Mouse (Mus musculus): ENCODE measurements around the gene Sri. TPM values are rescaled to one million over a fixed set of nuclear protein-coding genes. Genes with fewer than 3 reads are reported as not detected.

Gene Sri
- total and polyA plus RNA-seq, 2 experiments from 2014 or later: 86.5 to 138 TPM

GRCm38 (mm10) chr5:8073406-8073805 lies 27.5 kb downstream of the Sri start:
- no peaks in the 10 kb centered on the region for H3K4me1 ChIP-seq (ENCODE audit: insufficient read depth)
- no peak overlapping the region for H3K27ac ChIP-seq (ENCODE audit: low read depth, low read length)
- ATAC-seq (no peak), DNase-seq (no peak)
- H3K36me3 ChIP-seq (ENCODE audit: insufficient read depth): peaks cover 22% of the 10 kb centered on the region
- H3K4me3 ChIP-seq (ENCODE audit: low read depth, low read length): no peak overlapping the region
- 93% methylated on average over 9 of the region's 9 CpGs for WGBS
- no peak for TF ChIP-seq CTCF (IDR thresholded peaks at IDR 0.05; ENCODE audit: low read depth)
- H3K27me3 ChIP-seq (ENCODE audit: insufficient read depth, low read length): no peaks in the 10 kb centered on the region
- H3K9ac ChIP-seq: no peak overlapping the region
- no peak overlapping the region for H3K4me2 ChIP-seq (ENCODE audit: low read depth)
- H3K9me3 ChIP-seq (ENCODE audit: low read length): no peaks in the 10 kb centered on the region

GRCm38 (mm10) chr5:8073901-8074561 lies 28.2 kb downstream of the Sri start:
- no peak for DNase-seq
- no peak overlapping the region for H3K4me3 ChIP-seq (ENCODE audit: low read depth, low read length)

GRCm38 (mm10) chr5:8077481-8077880 lies 31.6 kb downstream of the Sri start:
- no peak for TF ChIP-seq CTCF (IDR thresholded peaks at IDR 0.05; ENCODE audit: low read depth)
- H3K4me1 ChIP-seq (ENCODE audit: insufficient read depth): no peaks in the 10 kb centered on the region
- H3K4me3 ChIP-seq (ENCODE audit: low read depth, low read length): no peak overlapping the region
- no peak overlapping the region for H3K4me2 ChIP-seq (ENCODE audit: low read depth)
- H3K36me3 ChIP-seq (ENCODE audit: insufficient read depth): peaks cover 19% of the 10 kb centered on the region
- ATAC-seq: no peak
- DNase-seq: no peak
- no peak overlapping the region for H3K27ac ChIP-seq (ENCODE audit: low read depth, low read length)
- H3K27me3 ChIP-seq (ENCODE audit: insufficient read depth, low read length): no peaks in the 10 kb centered on the region
- H3K9ac ChIP-seq: no peak overlapping the region
- no peaks in the 10 kb centered on the region for H3K9me3 ChIP-seq (ENCODE audit: low read length)
- 93% methylated on average over 8 of the region's 8 CpGs for WGBS

More at GRCm38 (mm10) chr5:8073901-8074561, 28.2 kb downstream of the Sri start:
- H3K4me1 ChIP-seq (ENCODE audit: insufficient read depth): no peaks in the 10 kb centered on the region
- H3K27ac ChIP-seq (ENCODE audit: low read depth, low read length): no peak overlapping the region
- TF ChIP-seq CTCF (IDR thresholded peaks at IDR 0.05; ENCODE audit: low read depth): no peak
- H3K9me3 ChIP-seq (ENCODE audit: low read length): no peaks in the 10 kb centered on the region
- no peaks in the 10 kb centered on the region for H3K27me3 ChIP-seq (ENCODE audit: insufficient read depth, low read length)
- WGBS: 78% methylated on average over 9 of the region's 9 CpGs
- no peak overlapping the region for H3K9ac ChIP-seq
- H3K36me3 ChIP-seq (ENCODE audit: insufficient read depth): peaks cover 22% of the 10 kb centered on the region
- no peak for ATAC-seq
- no peak overlapping the region for H3K4me2 ChIP-seq (ENCODE audit: low read depth)

GRCm38 (mm10) chr5:8082800-8083509 lies 37.1 kb downstream of the Sri start:
- ATAC-seq (no peak), DNase-seq (no peak)
- H3K27me3 ChIP-seq (ENCODE audit: insufficient read depth, low read length): no peaks in the 10 kb centered on the region
- no peak overlapping the region for H3K4me2 ChIP-seq (ENCODE audit: low read depth)
- 75% methylated on average over 20 of the region's 20 CpGs for WGBS
- H3K9ac ChIP-seq: no peak overlapping the region
- no peak for TF ChIP-seq CTCF (IDR thresholded peaks at IDR 0.05; ENCODE audit: low read depth)
- H3K4me1 ChIP-seq (ENCODE audit: insufficient read depth): no peaks in the 10 kb centered on the region
- H3K9me3 ChIP-seq (ENCODE audit: low read length): no peaks in the 10 kb centered on the region
- H3K36me3 ChIP-seq (ENCODE audit: insufficient read depth): no peaks in the 10 kb centered on the region
- no peak overlapping the region for H3K27ac ChIP-seq (ENCODE audit: low read depth, low read length)
- H3K4me3 ChIP-seq (ENCODE audit: low read depth, low read length): no peak overlapping the region

GRCm38 (mm10) chr5:8085661-8086060 lies 39.8 kb downstream of the Sri start:
- Histone ChIP-seq H3K27ac (ENCODE audit: low read depth, low read length) (no peak overlapping the region), H3K9me3 (ENCODE audit: low read length) (no peaks in the 10 kb centered on the region), H3K4me1 (ENCODE audit: insufficient read depth) (no peaks in the 10 kb centered on the region), H3K4me2 (ENCODE audit: low read depth) (no peak overlapping the region), H3K9ac (no peak overlapping the region), H3K36me3 (ENCODE audit: insufficient read depth) (peaks cover 3% of the 10 kb centered on the region; the same call in 1 of the 2 replicates), H3K4me3 (ENCODE audit: low read depth, low read length) (no peak overlapping the region), H3K27me3 (ENCODE audit: insufficient read depth, low read length) (no peaks in the 10 kb centered on the region)
- no peak for ATAC-seq
- no peak for TF ChIP-seq CTCF (IDR thresholded peaks at IDR 0.05; ENCODE audit: low read depth)
- 92% methylated on average over 3 of the region's 3 CpGs for WGBS
- DNase-seq: no peak

GRCm38 (mm10) chr5:8088147-8088546 lies 42.3 kb downstream of the Sri start:
- Histone ChIP-seq H3K9me3 (ENCODE audit: low read length) (no peaks in the 10 kb centered on the region), H3K4me3 (ENCODE audit: low read depth, low read length) (no peak overlapping the region), H3K4me1 (ENCODE audit: insufficient read depth) (no peaks in the 10 kb centered on the region), H3K9ac (no peak overlapping the region), H3K27ac (ENCODE audit: low read depth, low read length) (no peak overlapping the region), H3K27me3 (ENCODE audit: insufficient read depth, low read length) (no peaks in the 10 kb centered on the region), H3K4me2 (ENCODE audit: low read depth) (no peak overlapping the region), H3K36me3 (ENCODE audit: insufficient read depth) (peaks cover 6% of the 10 kb centered on the region)
- no peak for TF ChIP-seq CTCF (IDR thresholded peaks at IDR 0.05; ENCODE audit: low read depth)
- 78% methylated on average over 3 of the region's 3 CpGs for WGBS
- DNase-seq (no peak), ATAC-seq (no peak)

GRCm38 (mm10) chr5:8094921-8095320 lies 49.0 kb downstream of the Sri start:
- no peaks in the 10 kb centered on the region for H3K27me3 ChIP-seq (ENCODE audit: insufficient read depth, low read length)
- no peak for DNase-seq
- 71% methylated on average over 5 of the region's 5 CpGs for WGBS
- H3K27ac ChIP-seq (ENCODE audit: low read depth, low read length): no peak overlapping the region
- H3K4me3 ChIP-seq (ENCODE audit: low read depth, low read length): no peak overlapping the region
- H3K4me1 ChIP-seq (ENCODE audit: insufficient read depth): no peaks in the 10 kb centered on the region
- H3K36me3 ChIP-seq (ENCODE audit: insufficient read depth): peaks cover 4% of the 10 kb centered on the region
- no peak for ATAC-seq
- H3K9me3 ChIP-seq (ENCODE audit: low read length): no peaks in the 10 kb centered on the region
- no peak overlapping the region for H3K4me2 ChIP-seq (ENCODE audit: low read depth)
- no peak for TF ChIP-seq CTCF (IDR thresholded peaks at IDR 0.05; ENCODE audit: low read depth)
- H3K9ac ChIP-seq: no peak overlapping the region
